Mouse (Mus musculus) right cerebral cortex, adult 18-20 months (tissue): ENCODE measurements at regions not wholly inside any gene's neighbourhood (a gene's known extent, or its start where the extent isn't known, plus 50 kb on each side); places are given as distances from the start of the nearest gene placed in this dataset.

Source experiments
- DNase-seq: peaks from one replicate; pipeline ENCODE4 v3.0.0; 2022; ENCODE audit warnings: mixed read lengths

DNA sequence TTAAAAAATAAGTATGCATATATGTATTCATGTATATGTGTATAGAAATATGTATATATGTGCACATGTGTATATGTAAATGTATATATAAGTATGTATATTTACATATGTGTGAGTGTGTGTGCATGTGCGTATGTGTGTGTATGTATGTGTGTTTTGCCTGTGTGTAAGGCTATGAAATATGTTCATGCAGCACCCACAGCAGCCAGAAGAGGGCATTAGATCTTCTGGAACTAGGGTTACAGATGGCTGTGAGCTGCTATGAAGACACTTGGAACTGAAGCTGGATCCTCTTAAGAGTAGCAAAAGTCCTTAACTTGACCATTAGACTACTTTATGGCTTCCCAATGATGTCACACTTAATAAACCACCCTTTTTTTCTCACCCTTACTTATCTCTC is 166.2 kb upstream of the Nampt start:
- DNase-seq = no peak

DNA sequence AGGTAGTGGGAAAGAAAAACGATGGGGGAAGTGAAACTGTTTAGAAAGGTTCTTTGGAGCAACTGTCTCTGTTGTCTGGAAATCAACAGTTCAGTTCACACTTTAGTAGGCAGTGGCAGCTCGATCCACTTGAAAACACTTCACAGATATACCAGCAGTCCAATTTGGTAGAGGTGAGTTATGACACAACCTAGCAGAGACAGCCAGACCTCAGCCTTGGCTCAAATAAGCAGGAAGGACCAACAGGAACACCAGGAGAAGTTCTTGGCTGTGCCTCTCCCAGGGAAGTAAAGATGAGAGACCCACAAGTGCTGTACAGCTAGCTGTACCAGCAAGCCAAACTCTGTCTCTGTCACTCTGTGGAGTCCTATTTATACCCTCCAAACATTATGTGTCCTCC is 163.2 kb upstream of the Nampt start:
- DNase-seq = no peak

DNA sequence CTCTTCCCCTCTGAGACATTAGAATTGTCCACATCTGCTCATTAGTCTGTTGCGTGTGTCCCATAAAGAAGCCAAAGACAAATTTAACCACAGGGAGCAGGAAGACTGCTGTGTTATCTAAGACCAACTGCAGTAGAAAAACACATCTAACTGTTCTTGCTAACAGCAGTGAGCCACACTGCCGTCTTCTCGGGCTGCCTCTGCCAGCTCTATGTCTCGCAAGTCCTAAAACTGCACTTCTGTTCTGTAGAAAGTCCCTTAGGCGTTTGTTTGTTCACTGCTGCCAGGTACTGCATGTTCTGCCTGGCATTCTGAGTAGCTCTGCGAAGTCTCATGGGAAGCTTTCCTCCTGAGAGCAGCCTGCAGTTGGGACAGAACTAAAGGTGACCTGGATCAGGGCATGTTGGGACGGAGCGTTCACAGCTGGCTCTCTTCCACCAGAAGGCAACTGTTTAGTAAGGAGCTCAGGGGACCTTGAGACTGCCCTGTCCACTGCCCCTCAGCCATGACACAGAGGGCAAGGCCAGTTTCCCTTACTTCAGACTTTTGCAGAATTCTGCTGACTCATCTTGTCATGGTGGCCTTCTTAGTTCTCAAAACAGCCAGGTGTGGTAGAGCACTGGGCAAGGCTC is 157.4 kb upstream of the Nampt start:
- DNase-seq = no peak

DNA sequence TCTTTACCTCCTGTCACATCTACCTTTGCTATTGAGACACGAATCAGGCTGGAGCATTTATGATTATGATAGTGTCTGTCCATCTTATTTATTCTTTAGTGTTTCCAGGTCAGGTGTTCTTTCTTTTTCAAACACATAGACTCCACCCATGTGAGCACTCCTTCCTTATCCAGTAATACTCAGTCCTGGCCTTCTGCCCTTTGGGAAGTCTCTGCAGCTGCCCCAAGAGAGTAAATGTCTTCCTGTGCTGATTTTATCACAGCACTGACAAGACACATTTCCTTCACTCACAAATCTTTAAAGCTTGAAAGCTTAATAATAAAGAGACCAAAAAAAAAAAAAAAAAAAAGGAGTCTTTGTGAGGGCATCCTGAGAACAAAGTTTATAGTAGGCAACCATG is 153.3 kb upstream of the Nampt start:
- no peak for DNase-seq

DNA sequence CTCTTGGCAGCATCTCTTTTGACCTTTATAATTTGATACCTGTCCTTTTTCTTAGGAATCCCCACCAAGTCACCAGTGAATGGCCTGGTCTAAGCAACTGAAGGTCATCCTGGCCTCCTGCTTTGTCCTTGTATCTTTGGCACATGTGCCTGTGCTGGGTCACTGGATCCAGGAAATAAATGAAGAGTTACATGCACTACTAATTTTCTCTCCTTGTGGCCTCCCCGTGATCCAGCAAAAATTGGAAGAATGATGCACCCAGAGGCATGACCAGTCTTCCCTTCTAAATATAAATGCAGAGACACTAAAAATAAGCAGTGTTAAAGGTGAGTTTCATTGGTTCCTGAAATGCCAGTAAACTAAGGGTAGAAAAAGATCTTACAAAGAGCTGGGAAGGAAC is 141.4 kb upstream of the Nampt start:
- no peak for DNase-seq

DNA sequence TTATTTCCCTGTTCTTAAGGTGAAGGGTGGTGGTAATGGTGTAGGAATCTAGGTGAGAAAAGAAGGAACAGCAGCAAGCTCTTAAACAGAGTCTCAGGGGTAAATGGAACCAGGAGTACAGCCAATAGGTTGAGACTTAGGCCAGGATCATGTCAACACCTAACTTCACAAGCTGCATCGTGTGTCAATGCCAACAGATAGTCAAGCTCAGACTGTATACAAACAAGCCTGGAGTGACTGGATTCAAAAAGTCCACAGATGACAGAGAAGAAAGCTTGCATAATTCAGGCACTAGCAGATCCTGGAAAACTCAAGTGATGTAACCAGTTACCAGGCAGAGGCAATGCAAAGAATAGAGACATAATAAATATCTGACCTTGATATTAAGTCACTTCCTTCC is 140.6 kb upstream of the Nampt start:
- DNase-seq = no peak

DNA sequence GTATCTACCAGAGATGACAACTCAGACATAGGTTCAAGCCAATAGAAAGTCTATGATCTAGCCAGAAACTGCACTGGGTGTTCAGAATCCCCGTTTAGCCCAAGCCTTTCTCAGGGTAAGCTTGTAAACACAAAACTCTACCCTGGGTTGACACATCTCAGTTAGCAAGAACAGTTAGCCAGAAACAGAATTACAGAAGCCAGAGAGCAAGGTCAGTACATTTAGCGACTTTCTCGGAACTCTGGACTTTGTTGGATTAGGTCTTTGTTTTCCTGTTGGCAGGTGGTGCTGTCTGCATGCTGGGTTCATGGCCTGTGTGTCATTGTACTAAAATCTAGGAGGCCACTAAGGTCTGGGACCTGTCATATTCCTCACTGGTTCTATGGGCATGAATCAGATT is 137.4 kb upstream of the Nampt start:
- DNase-seq = no peak

DNA sequence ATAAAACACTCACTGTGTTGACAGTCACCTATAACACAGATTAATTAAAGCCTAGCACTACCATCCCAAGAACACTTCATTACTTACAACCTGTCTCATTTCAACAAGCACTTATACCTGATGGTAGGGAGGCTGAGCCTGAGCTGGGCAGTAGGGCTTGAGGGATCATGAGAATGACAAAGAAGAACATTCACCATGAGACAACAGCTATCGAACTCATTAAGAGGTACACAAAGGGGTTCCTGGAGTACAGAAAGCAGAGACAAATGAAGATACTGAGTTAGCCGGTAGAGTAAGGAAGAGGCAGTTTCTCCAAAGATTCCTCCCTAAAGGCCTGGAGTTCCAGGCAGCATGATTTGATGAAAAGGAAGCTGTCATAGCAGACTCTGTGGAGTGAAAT is 136.0 kb upstream of the Nampt start:
- DNase-seq = no peak

DNA sequence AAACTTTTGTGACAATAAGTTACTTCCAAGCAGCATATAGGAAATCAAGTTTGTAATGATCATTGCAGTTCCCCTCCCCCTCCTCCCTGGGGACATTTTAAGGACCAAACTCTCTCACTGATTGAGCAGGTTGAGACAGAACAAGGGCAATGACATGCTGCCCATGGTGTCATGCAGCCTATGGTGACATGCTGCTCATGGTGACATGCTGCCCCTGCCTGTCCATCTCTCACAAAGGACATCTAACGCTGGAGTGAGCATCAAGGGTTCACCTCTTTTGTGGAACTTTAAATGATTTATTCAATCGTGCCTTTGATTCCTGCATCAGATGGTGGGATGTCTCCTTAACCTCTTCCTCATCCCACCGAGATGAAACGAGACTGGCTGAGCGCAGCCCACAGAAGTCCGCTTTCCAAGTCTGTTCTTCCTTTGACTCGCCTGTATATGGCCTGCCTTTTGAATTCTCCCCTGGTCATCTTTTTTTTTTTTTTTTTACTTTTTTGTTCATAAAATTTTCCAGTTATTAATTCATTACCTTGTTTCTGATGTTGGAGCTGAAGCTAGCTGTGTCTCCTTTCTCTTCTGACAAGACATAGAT is 133.5 kb upstream of the Nampt start:
- DNase-seq = no peak

DNA sequence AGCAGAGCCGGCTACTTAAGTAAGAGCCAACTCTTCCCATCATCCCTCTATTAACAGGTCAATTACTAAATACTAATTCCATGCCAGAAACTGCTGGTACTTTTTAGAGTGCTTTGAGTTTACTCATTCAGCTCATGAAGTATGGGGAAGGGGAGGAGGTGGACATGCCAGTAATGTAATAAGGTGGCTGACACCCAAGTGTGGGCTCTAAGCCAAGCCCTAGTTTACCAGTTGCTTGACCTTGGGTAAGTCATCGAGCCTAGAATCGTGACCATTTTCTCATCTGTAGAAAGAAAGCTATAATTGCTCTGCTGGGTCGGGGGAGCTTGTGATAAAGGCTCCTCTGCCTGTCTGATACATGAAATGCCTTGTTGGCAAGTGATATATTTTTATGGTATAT is 130.0 kb upstream of the Nampt start:
- no peak for DNase-seq

DNA sequence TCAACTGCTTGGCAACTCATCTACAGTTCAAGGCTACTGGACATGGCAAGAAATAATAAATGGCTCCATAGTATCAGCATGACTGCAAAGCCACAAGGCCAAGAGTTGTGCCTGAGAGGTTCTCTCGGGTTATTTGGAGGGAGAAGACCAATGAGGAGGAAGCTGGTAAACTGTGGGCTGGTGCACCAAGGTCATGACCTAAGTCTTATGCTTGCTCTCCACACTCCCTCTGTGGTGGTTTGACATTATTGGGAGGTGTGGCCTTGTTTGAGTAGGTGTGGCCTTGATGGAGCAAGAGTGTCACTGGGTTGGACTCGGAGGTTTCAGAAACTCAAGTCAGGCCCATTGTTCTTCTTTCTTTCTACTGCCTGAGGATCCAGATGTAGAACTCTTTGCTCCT is 129.2 kb upstream of the Nampt start:
- DNase-seq = no peak

DNA sequence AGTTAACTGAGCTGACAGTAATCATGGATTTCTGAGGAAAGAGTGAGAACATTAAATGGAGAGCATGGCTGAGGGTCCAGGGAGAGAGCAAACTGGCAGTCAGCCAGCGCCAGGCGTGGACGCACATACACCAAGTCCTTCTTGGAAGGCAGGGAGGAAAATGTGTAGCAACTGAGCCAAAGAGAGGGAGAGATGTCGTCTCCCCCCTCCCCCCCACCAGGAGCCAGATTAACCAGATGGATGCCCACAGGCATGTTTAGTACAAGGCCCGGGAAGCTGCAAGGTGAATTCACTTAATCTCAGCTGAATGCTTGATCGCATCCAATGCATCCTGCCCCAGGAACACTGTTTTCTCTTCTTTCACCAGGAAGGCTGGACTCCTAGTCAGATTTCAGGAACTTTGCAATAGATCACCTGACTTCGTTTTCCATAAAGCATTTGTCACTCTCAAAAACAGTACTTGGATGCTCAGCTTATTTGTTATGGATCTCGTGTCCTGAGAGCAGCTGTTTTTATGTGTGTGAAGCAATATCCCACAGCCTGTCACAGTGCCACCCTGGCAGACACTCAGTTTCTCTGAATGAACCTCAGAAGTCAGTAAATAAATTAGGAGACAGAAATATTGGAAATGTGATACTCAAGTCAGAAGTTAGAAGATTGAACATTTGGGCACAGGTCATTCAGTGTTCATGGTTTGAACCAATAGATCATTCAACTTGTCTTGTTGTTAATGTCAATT is 127.1 kb upstream of the Nampt start:
- no peak for DNase-seq

DNA sequence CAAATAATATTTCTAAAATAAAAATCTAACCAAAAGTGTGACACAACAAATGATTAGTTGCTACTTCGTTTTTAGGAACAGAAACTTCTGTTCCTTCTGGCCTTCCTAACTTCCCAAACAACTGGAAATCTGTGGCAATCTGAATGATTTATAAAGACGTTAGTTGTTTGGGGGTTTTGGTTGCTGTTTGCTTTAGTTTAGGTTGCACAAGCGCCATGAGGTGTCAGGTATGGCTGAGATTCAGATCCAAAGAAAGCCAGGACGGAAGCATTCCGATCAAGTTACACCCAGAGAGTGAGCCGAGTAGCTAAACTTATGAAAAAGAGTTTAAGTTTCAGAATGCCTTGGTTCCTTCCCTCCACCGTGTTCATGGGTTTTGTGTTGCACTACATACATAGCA is 126.4 kb upstream of the Nampt start:
- no peak for DNase-seq

DNA sequence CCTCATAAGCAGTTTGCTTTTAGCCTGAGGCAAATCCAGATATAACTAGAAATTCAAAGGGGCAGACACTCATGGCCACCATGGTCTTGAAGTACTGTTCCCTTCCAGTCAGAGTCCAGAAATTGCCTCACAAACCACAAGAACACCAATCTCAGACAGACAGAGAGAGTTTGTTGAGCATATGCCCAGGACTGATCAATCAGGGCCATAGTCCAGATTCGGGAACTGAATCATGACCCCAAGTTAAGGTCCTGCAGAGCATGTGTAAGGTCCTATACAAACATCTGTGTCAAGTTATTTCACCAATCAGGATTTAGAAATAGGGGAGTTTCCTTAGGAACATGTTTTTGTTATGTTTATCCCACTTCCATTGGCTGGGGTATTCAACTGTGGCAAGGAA is 125.7 kb upstream of the Nampt start:
- DNase-seq = no peak

DNA sequence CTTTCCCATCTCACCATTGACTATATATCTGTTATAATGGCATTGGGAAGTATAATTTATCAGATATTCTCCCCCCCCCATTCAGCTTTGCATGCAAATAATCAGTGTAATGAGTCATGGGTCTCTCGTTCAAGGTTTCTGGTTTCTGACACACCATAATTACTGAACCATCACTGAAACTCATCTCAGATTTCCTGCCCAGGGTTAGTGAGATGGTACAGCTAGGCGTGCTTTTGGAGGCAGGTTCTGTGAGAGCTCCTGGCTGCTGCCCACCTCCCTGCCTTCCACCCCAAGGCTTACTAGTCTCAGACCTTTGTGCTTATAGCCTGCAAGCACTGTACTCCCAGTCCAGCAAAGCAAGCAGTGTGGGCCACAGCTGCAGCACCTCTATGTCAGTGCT is 122.5 kb upstream of the Nampt start:
- no peak for DNase-seq

DNA sequence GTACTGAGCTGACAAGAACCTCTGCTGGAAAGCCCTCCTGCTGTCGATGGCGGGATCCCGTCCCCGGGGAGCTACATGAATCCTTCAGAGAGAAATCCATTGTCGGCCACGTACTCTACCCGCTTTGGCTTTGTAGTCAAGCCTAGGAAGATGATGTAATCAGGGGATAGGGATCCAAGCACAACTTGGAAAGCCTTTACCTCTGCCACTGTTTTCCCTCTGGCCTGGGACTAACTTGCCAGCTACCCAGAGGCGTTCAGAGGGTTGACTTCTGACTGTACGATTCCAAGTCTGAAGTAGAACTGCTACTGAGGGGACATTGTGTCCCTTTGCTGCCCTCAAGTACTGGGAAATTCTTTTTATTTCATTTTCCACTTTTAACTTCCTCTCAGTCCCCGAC is 110.2 kb upstream of the Nampt start:
- DNase-seq = no peak

DNA sequence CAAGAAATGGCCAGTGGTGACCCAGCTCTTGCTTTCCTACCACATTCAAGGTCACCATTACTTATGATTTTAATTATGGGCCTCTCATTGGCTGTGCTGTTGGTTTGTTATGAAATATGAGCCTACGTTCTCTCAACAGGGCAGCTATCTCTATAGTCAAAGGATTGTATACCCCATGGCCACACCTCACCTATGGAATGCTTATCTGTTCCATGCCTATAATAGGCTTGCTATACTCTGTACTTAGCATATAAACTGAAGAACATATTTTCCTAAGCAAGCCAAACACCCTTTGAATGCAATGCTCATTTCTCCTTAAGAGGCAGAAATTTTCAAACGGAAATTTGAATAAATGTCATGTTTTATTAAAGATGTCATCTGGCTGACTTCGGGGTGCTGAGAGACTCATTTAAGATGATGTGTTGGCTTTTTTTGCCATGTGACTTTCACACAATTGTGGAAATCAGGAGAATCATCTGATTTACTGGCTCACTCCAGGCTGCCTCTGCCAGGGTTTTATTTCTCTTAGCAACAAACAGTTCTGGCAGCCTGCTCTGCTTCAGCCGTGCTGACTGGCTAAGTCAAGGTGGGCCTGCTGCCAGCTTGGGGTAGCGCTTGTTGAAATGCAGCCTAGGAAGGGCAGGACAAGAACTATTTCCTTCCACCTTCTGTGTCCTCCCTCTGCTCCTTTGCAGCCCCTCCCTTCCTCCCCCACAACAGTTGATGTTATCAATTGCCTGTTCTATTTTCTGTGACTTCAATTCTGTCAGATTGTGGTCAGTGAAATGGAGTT is 102.0 kb upstream of the Nampt start:
- DNase-seq = peak; percentile 77

DNA sequence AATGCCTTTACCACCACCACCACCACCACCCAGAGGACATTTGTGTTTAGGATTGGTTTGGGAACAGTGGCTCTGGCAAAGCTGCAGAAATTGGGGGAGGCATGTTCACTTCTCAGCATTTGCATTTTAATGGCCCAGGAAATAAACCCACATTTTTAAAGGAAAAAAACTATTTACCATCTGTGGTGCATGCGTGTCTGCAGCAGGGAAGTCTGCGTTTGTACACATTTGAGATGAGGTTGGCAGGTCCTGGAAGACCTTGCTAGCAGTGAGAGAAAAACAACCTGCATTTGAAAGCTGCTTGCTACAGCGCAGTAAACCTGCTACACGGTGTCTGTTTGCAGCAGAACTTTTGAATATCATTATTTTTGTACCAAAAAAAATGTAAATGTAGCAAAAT is 100.1 kb upstream of the Nampt start:
- no peak for DNase-seq

DNA sequence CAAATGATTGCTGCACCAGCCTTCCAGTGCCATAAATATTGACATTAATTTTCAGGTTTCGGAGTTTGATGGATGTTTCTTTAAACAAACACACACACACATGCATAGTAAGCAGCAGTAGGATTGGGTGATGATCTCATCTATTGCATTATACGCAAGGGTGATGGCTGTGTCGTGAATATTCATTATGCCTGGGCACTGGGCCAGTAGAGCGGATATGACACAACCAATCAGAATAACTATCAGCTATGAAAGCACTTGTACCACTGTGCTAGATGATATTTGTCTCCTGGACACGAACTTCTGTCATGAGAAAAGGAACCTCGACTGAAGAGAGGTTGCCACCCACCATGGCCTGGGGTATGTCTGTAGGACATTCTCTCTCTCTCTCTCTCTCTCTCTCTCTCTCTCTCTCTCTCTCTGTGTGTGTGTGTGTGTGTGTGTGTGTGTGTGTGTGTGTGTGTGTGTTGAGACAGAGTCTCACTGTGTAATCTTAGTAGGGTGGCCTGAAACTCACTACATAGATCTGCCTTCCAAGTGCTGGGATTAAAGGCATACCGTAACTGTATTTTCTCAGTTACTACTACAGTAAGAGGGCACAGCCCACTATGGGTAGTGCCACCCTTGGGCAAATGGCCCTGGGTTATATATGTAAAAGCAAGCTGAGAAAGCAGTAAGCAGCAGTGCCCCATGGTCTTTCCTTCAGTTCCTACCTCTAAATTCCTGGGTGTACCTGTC is 94.7 kb upstream of the Nampt start:
- DNase-seq = peak; percentile 8

DNA sequence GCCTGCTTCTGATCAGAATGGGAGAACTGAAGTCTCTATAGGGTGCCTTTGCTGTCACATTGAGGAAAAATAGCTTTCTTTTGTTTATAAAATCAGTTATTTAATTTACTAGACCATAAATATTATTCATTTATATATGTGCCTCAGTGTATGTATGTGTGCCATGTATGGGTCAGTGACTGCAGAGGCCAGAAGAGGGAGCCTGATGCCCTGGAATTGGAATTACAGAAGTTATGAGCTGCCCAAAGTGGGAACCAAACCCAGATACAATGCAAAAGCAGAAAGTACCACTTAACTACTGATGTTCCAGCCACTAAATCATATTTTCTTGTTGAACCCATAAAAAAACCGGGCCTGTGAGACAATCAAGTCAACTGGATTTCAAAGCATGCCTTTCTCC is 91.8 kb upstream of the Nampt start:
- DNase-seq = no peak

DNA sequence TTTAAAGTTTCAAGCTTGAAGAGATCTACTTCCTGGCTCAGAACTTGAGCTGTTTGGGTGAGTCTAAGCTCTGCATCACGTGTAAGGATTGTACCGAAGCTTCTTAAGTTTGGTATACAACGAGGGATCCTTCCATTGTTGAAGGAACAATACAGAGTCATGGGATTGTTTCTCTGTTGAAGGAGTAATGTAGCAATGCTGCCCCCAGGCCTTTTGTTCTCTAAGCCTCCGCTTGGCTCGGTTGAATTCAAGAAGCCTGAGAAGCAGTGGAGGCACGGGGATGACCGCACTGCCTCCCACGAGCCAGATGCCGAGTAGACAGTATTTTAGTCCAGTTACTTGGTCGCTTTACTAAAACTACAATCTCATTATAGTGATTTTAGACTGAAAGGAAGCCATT is 90.9 kb upstream of the Nampt start:
- peak; percentile 34 for DNase-seq

DNA sequence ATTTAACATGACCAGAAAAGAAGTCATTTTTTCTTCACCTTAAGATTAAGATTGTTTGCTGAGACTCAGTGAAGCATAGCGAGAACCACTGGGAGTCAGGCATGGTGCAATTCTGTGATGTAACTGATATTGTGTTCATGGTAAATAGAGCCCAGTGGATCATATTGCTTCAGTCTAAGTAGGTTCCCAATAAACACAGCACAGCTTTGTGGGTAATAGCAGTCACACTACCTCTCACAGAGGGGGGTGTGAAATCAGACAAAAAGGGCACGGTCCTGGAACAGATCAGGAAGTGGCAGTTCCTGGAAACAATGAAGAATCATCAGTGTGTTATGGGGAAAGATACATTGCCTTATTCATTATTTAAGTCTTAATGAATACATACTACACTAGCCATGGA is 84.1 kb upstream of the Nampt start:
- no peak for DNase-seq

DNA sequence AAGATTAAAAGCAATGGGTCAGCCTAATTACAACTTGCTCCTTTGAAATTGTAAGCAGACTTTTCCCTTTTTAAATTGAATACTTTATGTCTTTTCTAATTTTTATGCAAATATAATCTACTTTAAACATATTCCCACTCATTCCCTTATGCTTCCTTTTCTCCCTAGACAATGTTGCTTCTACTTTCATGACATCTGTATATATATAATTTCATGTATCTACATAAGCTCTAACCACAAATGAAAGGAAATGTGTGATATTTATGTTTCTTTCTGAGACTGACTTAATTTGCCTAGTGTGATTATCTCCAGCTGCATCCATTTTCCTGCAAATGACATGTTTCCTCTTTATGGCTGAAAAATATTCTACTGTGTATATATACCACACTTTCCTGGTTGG is 77.9 kb upstream of the Nampt start:
- DNase-seq = no peak
